Mouse (Mus musculus) G1E (cell line): ENCODE measurements at regions not wholly inside any gene's neighbourhood (a gene's known extent, or its start where the extent isn't known, plus 50 kb on each side); places are given as distances from the start of the nearest gene placed in this dataset.

Experiments
- ATAC-seq: 2 replicates; pipeline ENCODE4 v1.8.0; 2016; ENCODE audit warnings: mild to moderate bottlenecking; ENCODE audit not compliant: insufficient number of reproducible peaks, poor library complexity, low FRiP score, severe bottlenecking; ENCODE audit errors: extremely low read depth
- DNase-seq: peaks from one replicate; pipeline ENCODE4 v3.0.0; 2012; ENCODE audit warnings: low spot score
- H3K27me3 ChIP-seq: 2 replicates; pipeline ENCODE4 v1.6.1; 2012; ENCODE audit warnings: mild to moderate bottlenecking, low read length, inconsistent platforms; ENCODE audit not compliant: insufficient read depth
- H3K36me3 ChIP-seq: replicated peaks from 2 replicates; pipeline ENCODE3; 2012; ENCODE audit warnings: mild to moderate bottlenecking, inconsistent platforms
- H3K4me1 ChIP-seq: 2 replicates; pipeline ENCODE4 v1.6.1; 2012; ENCODE audit warnings: low read depth, low read length, inconsistent platforms, mixed read lengths; ENCODE audit not compliant: insufficient read depth
- H3K4me3 ChIP-seq: 2 replicates; pipeline ENCODE4 v1.5.1; 2012; ENCODE audit warnings: low read depth, mild to moderate bottlenecking, inconsistent platforms, low read length, moderate library complexity, mixed read lengths
- H3K9me3 ChIP-seq: replicated peaks from 2 replicates; pipeline ENCODE4 v1.6.1; 2012; ENCODE audit warnings: inconsistent platforms
- CTCF ChIP-seq: IDR thresholded peaks from 2 replicates; pipeline ENCODE4 v1.5.1; 2012; ENCODE audit warnings: low read depth, low read length, inconsistent platforms, mixed read lengths
- GATA1 ChIP-seq: IDR thresholded peaks from 2 replicates; pipeline ENCODE4 v1.6.1; 2012; ENCODE audit warnings: borderline replicate concordance, low read length, inconsistent platforms, mixed read lengths
- GATA2 ChIP-seq: IDR thresholded peaks from 2 replicates; pipeline ENCODE4 v1.6.1; 2012; ENCODE audit warnings: low read depth, low read length, inconsistent platforms, borderline replicate concordance
- POLR2AphosphoS5 ChIP-seq: IDR thresholded peaks from 2 replicates; pipeline ENCODE4 v1.6.1; 2012; ENCODE audit warnings: low read depth, low read length, inconsistent platforms; ENCODE audit not compliant: insufficient replicate concordance
- TAL1 ChIP-seq: conservative IDR thresholded peaks from 2 replicates; pipeline ENCODE4 v1.6.1; 2012; ENCODE audit warnings: low read depth, low read length, inconsistent platforms, mixed read lengths

DNA sequence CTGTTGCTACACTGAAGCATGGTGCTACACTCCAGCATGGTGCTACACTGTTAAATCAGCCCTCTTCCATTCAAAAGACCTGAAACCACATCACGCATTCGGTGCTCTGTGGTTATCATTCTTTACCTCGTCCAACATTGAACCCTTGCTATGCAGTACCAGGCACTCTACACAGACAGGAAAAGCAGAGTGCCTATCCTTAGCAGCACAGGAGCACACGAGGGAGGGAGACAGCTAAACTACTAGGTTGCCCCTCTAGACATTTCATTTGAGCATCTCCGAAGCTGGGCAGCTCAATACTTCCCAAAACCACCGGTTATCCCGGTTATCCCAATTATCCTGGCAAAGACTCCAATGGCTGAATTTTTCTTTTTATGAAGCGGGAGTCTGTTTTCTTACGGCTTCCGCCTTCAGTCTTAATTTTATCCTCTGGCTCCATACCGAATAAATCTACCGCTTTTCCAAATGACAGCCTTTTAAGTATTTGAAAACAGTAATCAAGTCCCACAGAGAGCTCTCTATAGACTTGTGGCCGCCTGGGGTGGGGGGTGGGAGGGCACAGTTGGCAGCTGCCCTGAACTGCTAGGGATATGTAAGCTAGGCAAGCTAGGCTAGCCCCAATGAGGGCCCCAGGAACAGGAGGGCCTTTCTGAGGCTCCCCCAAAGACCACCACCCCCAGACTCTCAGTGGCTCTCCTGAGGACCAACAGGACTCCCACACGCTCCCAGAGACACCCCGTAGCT is 543.8 kb upstream of the Adam5 start:
- no peak for TF ChIP-seq TAL1
- TF ChIP-seq GATA2, result no peak
- no peak for TF ChIP-seq GATA1
- TF ChIP-seq CTCF, result no peak
- TF ChIP-seq POLR2AphosphoS5, result no peak
- Histone ChIP-seq H3K4me1 (no peaks in the 10 kb centered on the region), H3K27me3 (peaks cover 35% of the 10 kb centered on the region), H3K9me3 (no peaks in the 10 kb centered on the region), H3K4me3 (no peak overlapping the region), H3K36me3 (no peaks in the 10 kb centered on the region)
- ATAC-seq, result no peak
- DNase-seq, result no peak

- no peak for DNase-seq
- ATAC-seq, result no peak
- Histone ChIP-seq H3K9me3 (no peaks in the 10 kb centered on the region), H3K4me1 (no peaks in the 10 kb centered on the region), H3K36me3 (no peaks in the 10 kb centered on the region), H3K27me3 (peaks cover 29% of the 10 kb centered on the region), H3K4me3 (no peak overlapping the region)
- TF ChIP-seq TAL1 (no peak), CTCF (no peak), POLR2AphosphoS5 (no peak), GATA2 (no peak), GATA1 (no peak)
These were observed 542.0 kb upstream of the Adam5 start for GRCm38 (mm10) chr8:25366181-25366580.

DNA sequence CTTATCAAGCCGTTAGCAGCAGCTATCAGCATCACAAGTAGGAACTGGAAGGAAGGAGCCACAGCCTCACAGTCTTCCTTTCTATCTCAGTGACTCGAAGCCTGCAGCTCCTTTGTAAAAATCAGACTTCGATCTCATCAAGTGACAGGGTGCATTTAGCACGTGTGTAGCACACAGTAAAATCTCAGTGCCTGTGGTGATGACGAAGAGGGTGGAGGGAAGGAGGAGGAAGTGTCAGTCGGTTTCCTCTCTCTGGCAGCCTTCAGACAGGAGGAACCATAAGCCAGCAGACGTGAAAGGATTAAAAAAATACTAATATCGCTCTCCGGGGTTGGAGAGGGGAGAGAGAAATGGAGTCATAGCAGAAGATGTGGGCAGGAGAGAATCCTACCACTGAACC is 538.5 kb upstream of the Adam5 start:
- Histone ChIP-seq H3K27me3 (peaks cover 25% of the 10 kb centered on the region), H3K4me1 (no peaks in the 10 kb centered on the region), H3K36me3 (no peaks in the 10 kb centered on the region), H3K4me3 (no peak overlapping the region), H3K9me3 (no peaks in the 10 kb centered on the region)
- TF ChIP-seq TAL1, result no peak
- TF ChIP-seq CTCF, result no peak
- TF ChIP-seq GATA2, result no peak
- TF ChIP-seq POLR2AphosphoS5, result no peak
- TF ChIP-seq GATA1, result no peak
- DNase-seq (no peak), ATAC-seq (no peak)

DNA sequence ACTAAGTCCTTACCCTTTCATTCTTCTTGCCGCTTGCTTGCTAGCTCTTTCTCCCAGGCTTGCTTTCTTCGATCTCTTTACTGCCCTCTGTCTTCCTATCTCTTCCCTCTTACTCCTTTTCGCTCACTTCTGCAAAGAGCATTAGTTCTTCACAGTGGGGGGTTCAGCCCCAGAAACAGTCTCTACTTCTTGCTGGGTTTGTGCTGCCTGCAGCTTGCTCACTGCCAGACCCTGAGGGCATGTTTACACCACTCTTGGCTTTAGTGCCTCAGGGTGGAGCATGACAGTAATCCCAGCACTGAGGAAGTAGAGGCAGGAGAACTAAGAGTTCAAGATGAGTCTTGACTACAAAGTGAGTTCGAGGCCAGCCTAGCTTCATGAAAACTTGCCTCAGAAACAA is 538.0 kb upstream of the Adam5 start:
- no peaks in the 10 kb centered on the region for H3K9me3 ChIP-seq
- ATAC-seq (no peak), DNase-seq (no peak)
- no peaks in the 10 kb centered on the region for H3K4me1 ChIP-seq
- peaks cover 22% of the 10 kb centered on the region for H3K27me3 ChIP-seq
- no peak overlapping the region for H3K4me3 ChIP-seq
- TF ChIP-seq POLR2AphosphoS5, result no peak
- no peak for TF ChIP-seq CTCF
- no peak for TF ChIP-seq GATA2
- TF ChIP-seq GATA1, result no peak
- no peak for TF ChIP-seq TAL1
- H3K36me3 ChIP-seq, result no peaks in the 10 kb centered on the region

GRCm38 (mm10) chr8:25361420-25361819 is 537.3 kb upstream of the Adam5 start:
- Histone ChIP-seq H3K4me3 (no peak overlapping the region), H3K9me3 (no peaks in the 10 kb centered on the region), H3K27me3 (peaks cover 20% of the 10 kb centered on the region), H3K4me1 (no peaks in the 10 kb centered on the region), H3K36me3 (no peaks in the 10 kb centered on the region)
- DNase-seq (no peak), ATAC-seq (no peak)
- TF ChIP-seq GATA2 (no peak), CTCF (no peak), TAL1 (no peak), POLR2AphosphoS5 (no peak), GATA1 (no peak)

DNA sequence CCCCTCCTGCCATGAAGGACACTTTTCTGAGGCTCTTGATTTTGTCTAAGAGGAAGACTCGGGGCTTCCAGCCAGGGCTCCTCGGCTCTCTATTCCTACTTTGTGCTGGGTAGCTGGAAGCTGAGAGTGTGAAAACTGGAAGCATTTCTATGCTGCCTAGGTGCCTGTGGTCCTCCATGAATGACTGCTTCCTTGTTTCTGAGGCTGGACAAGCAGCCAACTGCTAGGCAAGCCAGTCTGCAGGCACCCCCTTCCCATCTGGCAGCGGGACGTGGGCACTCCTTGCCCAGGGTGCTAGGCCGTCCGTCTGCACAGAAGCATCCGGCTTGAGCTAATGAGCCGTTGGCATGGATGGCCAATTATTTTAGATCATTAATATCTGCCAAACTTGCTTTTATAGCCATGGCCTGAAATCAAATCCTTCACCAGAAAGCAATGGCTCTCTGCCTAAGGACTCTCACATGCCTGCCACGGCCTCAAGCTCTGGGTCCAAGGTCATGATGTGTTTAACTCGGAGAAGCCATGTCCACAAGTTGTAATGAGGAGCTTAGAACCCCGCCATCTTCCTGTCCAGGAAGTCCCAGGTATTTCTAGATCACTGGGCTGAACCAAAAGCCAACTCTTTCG is 534.5 kb upstream of the Adam5 start:
- peaks cover 23% of the 10 kb centered on the region for H3K27me3 ChIP-seq
- H3K36me3 ChIP-seq, result no peaks in the 10 kb centered on the region
- TF ChIP-seq TAL1, result no peak
- TF ChIP-seq POLR2AphosphoS5, result no peak
- TF ChIP-seq GATA1, result no peak
- TF ChIP-seq CTCF, result no peak
- no peak for TF ChIP-seq GATA2
- no peaks in the 10 kb centered on the region for H3K9me3 ChIP-seq
- no peak for DNase-seq
- H3K4me3 ChIP-seq, result no peak overlapping the region
- no peaks in the 10 kb centered on the region for H3K4me1 ChIP-seq
- ATAC-seq, result no peak
